Mouse (Mus musculus): ENCODE data around the gene Nek3. TPM values are rescaled to one million over a fixed set of nuclear protein-coding genes. Genes with fewer than 3 reads are reported as not detected.
A peak's percentile ranks its signal among the peaks of the same experiment; 100 is the strongest.

Gene Nek3
- polyA plus RNA-seq, 1 experiment = 2.9 TPM

DNA sequence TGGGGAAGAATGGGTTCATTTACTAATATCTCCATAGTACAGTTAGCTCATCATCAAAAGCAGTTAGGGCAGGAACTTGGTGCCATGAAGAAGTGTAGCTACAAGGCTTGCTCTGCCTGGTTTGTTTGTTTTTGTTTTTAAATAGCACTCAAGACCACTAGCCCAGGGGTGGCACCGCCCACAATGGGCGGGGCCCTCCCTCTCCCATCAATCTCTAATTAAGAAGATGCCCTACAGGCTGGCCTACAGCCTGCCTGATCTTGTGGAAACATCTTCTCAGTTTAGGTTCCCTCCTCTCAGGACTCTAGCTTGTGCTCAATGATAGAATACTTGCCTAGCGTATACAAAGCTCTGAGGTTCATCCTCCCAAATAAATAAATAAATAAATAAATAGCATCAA is 18.6 kb upstream of the Nek3 start:
- TF ChIP-seq POLR2A (IDR thresholded peaks at IDR 0.05; ENCODE audit: borderline replicate concordance, low read depth, low read length) = no peak
- no peak for TF ChIP-seq CTCF (IDR thresholded peaks at IDR 0.05; ENCODE audit: low read depth, low read length)
- H3K4me3 ChIP-seq (ENCODE audit: insufficient read depth, low read length) = peak overlapping the region; percentile 99

DNA sequence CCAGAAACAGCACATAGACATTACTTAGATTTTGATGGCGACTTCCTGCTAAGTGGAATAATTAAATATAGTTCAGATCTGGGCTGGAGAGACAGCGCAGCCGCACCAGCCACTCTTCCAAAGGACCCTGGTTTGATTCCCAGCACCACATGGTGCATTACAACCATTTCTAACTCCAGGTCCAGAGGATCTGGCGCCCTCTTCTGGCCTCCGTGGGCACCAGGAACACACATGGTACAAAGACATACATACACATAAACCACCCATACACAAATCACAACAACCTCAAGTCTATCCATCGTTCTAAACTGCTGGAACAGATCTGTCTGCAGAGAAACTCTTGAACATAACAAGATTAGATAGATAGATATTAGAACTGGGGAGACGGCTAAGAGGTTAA is 9.7 kb upstream of the Nek3 start:
- no peak overlapping the region for H3K27ac ChIP-seq (ENCODE audit: insufficient read depth, low read depth, low read length)
- no peak overlapping the region for H3K4me3 ChIP-seq (ENCODE audit: insufficient read depth, low read length)
- TF ChIP-seq POLR2A (IDR thresholded peaks at IDR 0.05; ENCODE audit: borderline replicate concordance, low read depth, low read length) = no peak
- TF ChIP-seq CTCF (IDR thresholded peaks at IDR 0.05; ENCODE audit: low read depth, low read length) = no peak
- no peaks in the 10 kb centered on the region for H3K4me1 ChIP-seq (ENCODE audit: control insufficient read depth, insufficient read depth, low read length)

More for the DNA sequence above, 18.6 kb upstream of the Nek3 start:
- Histone ChIP-seq H3K4me1 (ENCODE audit: control insufficient read depth, insufficient read depth, low read length) (0 out of 2 replicates have a peak, but pooled peaks cover 4% of the 10 kb centered on the region), H3K27ac (ENCODE audit: insufficient read depth, low read depth, low read length) (no peak overlapping the region)

GRCm38 (mm10) chr8:22169167-22169566 is 2.9 kb upstream of the Nek3 start:
- TF ChIP-seq POLR2A (IDR thresholded peaks at IDR 0.05; ENCODE audit: borderline replicate concordance, low read depth, low read length) = no peak
- no peak for TF ChIP-seq CTCF (IDR thresholded peaks at IDR 0.05; ENCODE audit: low read depth, low read length)
- Histone ChIP-seq H3K4me3 (ENCODE audit: insufficient read depth, low read length) (no peak overlapping the region), H3K4me1 (ENCODE audit: control insufficient read depth, insufficient read depth, low read length) (peaks cover 8% of the 10 kb centered on the region), H3K27ac (ENCODE audit: insufficient read depth, low read depth, low read length) (no peak overlapping the region)

DNA sequence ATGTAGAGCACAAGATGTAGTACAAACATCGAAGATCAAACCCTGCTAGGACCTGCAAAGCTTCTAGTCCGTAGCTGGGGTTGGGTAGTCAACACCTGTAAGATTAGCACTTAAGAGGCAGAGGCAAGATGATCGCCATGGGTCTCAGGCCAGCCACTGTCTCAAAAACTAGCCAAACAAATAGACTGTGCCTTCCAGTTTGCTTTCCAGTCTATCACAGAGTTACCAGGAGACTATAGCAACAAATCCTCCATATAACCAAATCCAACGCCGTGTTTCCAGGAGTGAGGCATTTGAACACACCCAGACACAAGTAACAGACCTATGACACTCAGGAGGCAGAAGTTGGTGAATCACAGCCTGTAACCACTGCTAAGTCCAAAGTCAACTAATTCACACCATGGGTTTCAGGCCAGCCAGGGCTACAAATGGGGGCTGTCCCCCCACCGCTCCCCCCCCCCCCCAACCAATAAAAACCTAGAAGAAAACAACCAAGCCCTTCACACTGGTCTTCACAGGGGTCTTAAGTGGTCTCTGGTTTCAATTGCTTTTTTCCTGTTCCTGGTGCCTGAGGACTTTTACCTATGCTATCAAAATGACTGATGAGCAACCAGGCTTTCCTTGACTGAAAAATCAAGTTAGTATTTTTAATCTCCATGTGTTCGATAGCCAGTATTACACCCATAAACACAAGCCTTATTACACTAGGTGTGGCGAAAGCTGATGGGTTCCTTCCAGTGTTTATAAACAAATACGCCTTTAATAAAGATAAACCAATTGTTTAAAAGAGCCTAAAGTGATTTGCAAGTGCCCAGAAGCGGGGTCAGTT is 770 bp downstream of the Nek3 start:
- TF ChIP-seq CTCF (IDR thresholded peaks at IDR 0.05; ENCODE audit: low read depth, low read length) (no peak), POLR2A (IDR thresholded peaks at IDR 0.05; ENCODE audit: borderline replicate concordance, low read depth, low read length) (no peak)
- Histone ChIP-seq H3K4me1 (ENCODE audit: control insufficient read depth, insufficient read depth, low read length) (peaks cover 8% of the 10 kb centered on the region), H3K27ac (ENCODE audit: insufficient read depth, low read depth, low read length) (peak overlapping the region; percentile 36), H3K4me3 (ENCODE audit: insufficient read depth, low read length) (peak overlapping the region; percentile 73)

DNA sequence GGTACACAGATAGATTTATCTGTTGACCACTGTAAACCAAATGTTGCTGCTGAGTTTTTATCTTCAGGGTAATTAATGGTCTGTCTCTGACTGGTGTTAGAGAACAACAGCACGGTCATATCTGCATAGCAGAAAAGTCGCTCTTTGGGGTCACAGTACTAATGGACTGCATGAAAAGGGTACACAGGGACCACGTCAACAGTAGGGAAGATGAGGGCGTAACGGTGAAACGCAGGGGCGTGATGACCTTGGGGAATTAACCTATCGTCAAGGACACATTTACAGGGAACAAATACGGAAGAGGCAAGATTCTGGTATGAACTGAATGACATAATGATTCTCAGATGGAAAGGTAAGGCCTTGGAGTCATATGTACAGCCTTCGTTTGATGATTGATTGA is 1.8 kb downstream of the Nek3 start:
- Histone ChIP-seq H3K27ac (ENCODE audit: insufficient read depth, low read depth, low read length) (no peak overlapping the region), H3K4me1 (ENCODE audit: control insufficient read depth, insufficient read depth, low read length) (peaks cover 8% of the 10 kb centered on the region), H3K4me3 (ENCODE audit: insufficient read depth, low read length) (no peak overlapping the region)
- no peak for TF ChIP-seq CTCF (IDR thresholded peaks at IDR 0.05; ENCODE audit: low read depth, low read length)
- TF ChIP-seq POLR2A (IDR thresholded peaks at IDR 0.05; ENCODE audit: borderline replicate concordance, low read depth, low read length) = no peak

DNA sequence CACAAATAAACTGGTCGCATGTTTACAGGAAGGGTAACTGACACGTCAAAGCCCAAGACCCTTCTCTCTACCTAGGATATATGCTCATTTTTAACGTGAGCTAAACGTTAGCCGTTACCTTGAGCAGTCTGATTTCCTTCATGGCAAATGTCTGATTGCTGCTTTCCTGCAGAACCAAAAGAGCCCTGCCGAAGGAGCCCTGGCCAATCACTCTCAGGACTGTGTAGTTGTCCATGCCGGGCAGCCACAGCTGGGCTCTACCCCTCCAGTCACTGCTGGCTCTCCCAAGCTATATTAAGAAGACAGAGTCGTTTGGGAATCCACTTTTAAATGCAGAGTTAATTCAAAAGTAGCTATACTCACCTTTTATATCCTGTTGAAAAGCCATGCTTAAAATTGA is 4.0 kb downstream of the Nek3 start:
- H3K27ac ChIP-seq (ENCODE audit: insufficient read depth, low read depth, low read length) = no peak overlapping the region
- H3K4me1 ChIP-seq (ENCODE audit: control insufficient read depth, insufficient read depth, low read length) = peaks cover 8% of the 10 kb centered on the region
- TF ChIP-seq POLR2A (IDR thresholded peaks at IDR 0.05; ENCODE audit: borderline replicate concordance, low read depth, low read length) (no peak), CTCF (IDR thresholded peaks at IDR 0.05; ENCODE audit: low read depth, low read length) (no peak)
- no peak overlapping the region for H3K4me3 ChIP-seq (ENCODE audit: insufficient read depth, low read length)

GRCm38 (mm10) chr8:22150345-22150663 is 15.9 kb downstream of the Nek3 start:
- TF ChIP-seq CTCF (IDR thresholded peaks at IDR 0.05; ENCODE audit: low read depth, low read length) (no peak), POLR2A (IDR thresholded peaks at IDR 0.05; ENCODE audit: borderline replicate concordance, low read depth, low read length) (no peak)
- H3K27ac ChIP-seq (ENCODE audit: insufficient read depth, low read depth, low read length) = no peak overlapping the region
- no peak overlapping the region for H3K4me3 ChIP-seq (ENCODE audit: insufficient read depth, low read length)
- H3K4me1 ChIP-seq (ENCODE audit: control insufficient read depth, insufficient read depth, low read length) = no peaks in the 10 kb centered on the region

- H3K27ac ChIP-seq (ENCODE audit: insufficient read depth, low read depth, low read length) = no peak overlapping the region
- H3K4me3 ChIP-seq (ENCODE audit: insufficient read depth, low read length) = no peak overlapping the region
- H3K4me1 ChIP-seq (ENCODE audit: control insufficient read depth, insufficient read depth, low read length) = no peaks in the 10 kb centered on the region
- TF ChIP-seq CTCF (IDR thresholded peaks at IDR 0.05; ENCODE audit: low read depth, low read length) = no peak
These were observed 16.4 kb downstream of the Nek3 start for GRCm38 (mm10) chr8:22149643-22150344.

- Histone ChIP-seq H3K27ac (ENCODE audit: insufficient read depth, low read depth, low read length) (no peak overlapping the region), H3K4me3 (ENCODE audit: insufficient read depth, low read length) (no peak overlapping the region), H3K4me1 (ENCODE audit: control insufficient read depth, insufficient read depth, low read length) (no peaks in the 10 kb centered on the region)
- TF ChIP-seq POLR2A (IDR thresholded peaks at IDR 0.05; ENCODE audit: borderline replicate concordance, low read depth, low read length) = no peak
- no peak for TF ChIP-seq CTCF (IDR thresholded peaks at IDR 0.05; ENCODE audit: low read depth, low read length)
These were observed 17.9 kb downstream of the Nek3 start for GRCm38 (mm10) chr8:22148367-22148740.

- no peak overlapping the region for H3K27ac ChIP-seq (ENCODE audit: insufficient read depth, low read depth, low read length)
- TF ChIP-seq POLR2A (IDR thresholded peaks at IDR 0.05; ENCODE audit: borderline replicate concordance, low read depth, low read length) (no peak), CTCF (IDR thresholded peaks at IDR 0.05; ENCODE audit: low read depth, low read length) (no peak)
- H3K4me3 ChIP-seq (ENCODE audit: insufficient read depth, low read length) = no peak overlapping the region
- H3K4me1 ChIP-seq (ENCODE audit: control insufficient read depth, insufficient read depth, low read length) = no peaks in the 10 kb centered on the region
These were observed 18.4 kb downstream of the Nek3 start for GRCm38 (mm10) chr8:22147706-22148366.
